Comparison of ENCODE assay signal across 13 mouse cellular contexts in the genomic region with DNA sequence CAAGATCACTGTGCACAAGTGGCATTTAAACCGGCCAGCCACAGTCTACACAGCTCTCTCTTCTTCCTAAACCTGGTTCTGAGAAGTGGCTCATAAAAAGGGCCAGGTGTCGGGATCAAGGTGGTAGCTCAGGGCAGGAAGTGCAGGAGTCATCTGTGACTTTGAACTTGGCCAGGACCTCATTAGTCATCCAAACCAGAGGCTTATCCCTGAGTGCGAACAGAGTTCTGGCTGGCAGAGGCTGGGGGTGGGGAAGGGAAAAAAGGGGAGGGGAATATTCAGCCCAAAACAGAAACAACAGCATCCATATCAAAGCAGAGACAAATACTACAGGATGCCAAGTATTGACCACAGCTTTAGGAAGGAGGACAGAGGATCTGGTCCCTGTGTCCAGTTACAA.
"Had no signal": no experiment of that assay in that cellular context is flagged by ENCODE, and none has a peak within 500 bp of the region (broad histone marks: within the 10 kb centered on the region; RNA-seq: fewer than 3 reads in every experiment).

No protein-coding gene starts in this region.

- DNase-seq: kidney, adult 2 months; kidney, postnatal 14 days; liver, embryonic 13.5 days; lung, adult 18-20 months; retina, postnatal 1 day; right cerebral cortex, postnatal 4 days; thymus, adult 18-20 months; thymus, postnatal 14 days had no signal

- H3K27me3 ChIP-seq: kidney, embryonic 15.5 days; limb, embryonic 13.5 days; liver, embryonic 13.5 days; midbrain, embryonic 12.5 days; neural tube, embryonic 13.5 days had no signal

- H3K4me2 ChIP-seq: kidney, embryonic 15.5 days; limb, embryonic 13.5 days; liver, embryonic 13.5 days; midbrain, embryonic 12.5 days; neural tube, embryonic 13.5 days had no signal

- H3K27ac ChIP-seq: kidney, embryonic 15.5 days; limb, embryonic 13.5 days; liver, embryonic 13.5 days; midbrain, embryonic 12.5 days; neural tube, embryonic 13.5 days had no signal

- H3K9me3 ChIP-seq: kidney, embryonic 15.5 days; liver, embryonic 13.5 days; midbrain, embryonic 12.5 days; neural tube, embryonic 13.5 days had no signal

- ATAC-seq: midbrain, embryonic 16.5 days had no signal

- H3K4me3 ChIP-seq: kidney, embryonic 15.5 days; limb, embryonic 13.5 days; liver, embryonic 13.5 days; midbrain, embryonic 12.5 days; neural tube, embryonic 13.5 days had no signal

- H3K36me3 ChIP-seq: kidney, embryonic 15.5 days; limb, embryonic 13.5 days; liver, embryonic 13.5 days; midbrain, embryonic 12.5 days; neural tube, embryonic 13.5 days had no signal

- H3K4me1 ChIP-seq: kidney, embryonic 15.5 days; limb, embryonic 13.5 days; liver, embryonic 13.5 days; neural tube, embryonic 13.5 days had no signal

- H3K9ac ChIP-seq: kidney, embryonic 15.5 days; limb, embryonic 13.5 days; liver, embryonic 13.5 days; midbrain, embryonic 12.5 days; neural tube, embryonic 13.5 days had no signal
